Mouse (Mus musculus): ENCODE data around the gene Taco1.

- TF ChIP-seq POLR2A (IDR thresholded peaks at IDR 0.05; ENCODE audit: control insufficient read depth, extremely low read depth, insufficient read depth, low read length, poor library complexity) (no peak), CTCF (IDR thresholded peaks at IDR 0.05; ENCODE audit: borderline replicate concordance, control insufficient read depth, extremely low read depth, insufficient read depth, low read length, poor library complexity) (no peak)
These were observed 20.6 kb upstream of the Taco1 start for GRCm38 (mm10) chr11:106045256-106045655.
